Mouse (Mus musculus): Measurements from ENCODE around the gene Ryk. TPM values are rescaled to one million over a fixed set of nuclear protein-coding genes. Genes with fewer than 3 reads are reported as not detected.

Ryk gene
- polyA plus RNA-seq, 1 experiment from 2014 or later: 13.3 TPM

DNA sequence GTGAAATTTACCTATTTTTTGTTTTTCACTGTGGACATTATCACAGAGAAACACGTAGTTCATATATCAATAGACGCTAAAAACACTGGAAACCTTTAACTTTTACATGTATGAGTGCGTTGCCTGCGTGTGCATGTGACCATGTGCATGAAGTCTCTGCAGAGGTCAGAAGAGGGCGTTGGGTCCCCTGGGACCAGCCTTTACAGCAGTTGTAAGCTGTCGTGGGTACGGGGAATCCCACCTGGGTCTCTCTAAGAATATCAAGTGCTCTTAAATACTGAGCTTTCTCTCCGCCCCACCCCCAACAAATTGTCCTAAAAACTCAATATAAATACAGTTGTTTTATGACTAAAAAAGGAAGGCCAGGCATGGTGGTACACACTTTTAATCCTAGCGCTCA lies 50.0 kb downstream of the Ryk start:
- no peak overlapping the region for H3K4me2 ChIP-seq (ENCODE audit: low read depth, low read length)
- H3K9ac ChIP-seq (replicated peaks; ENCODE audit: low read depth, low read length): no peak overlapping the region
- H3K9me3 ChIP-seq (ENCODE audit: control insufficient read depth, low read length): no peaks in the 10 kb centered on the region
- 80% methylated on average over 9 of the region's 9 CpGs for WGBS
- no peak overlapping the region for H3K4me3 ChIP-seq (ENCODE audit: low read depth, low read length)
- H3K4me1 ChIP-seq (ENCODE audit: control insufficient read depth, insufficient read depth, low read length): no peaks in the 10 kb centered on the region
- ATAC-seq (ENCODE audit: low read depth): no peak
- no peaks in the 10 kb centered on the region for H3K27me3 ChIP-seq (ENCODE audit: control insufficient read depth, insufficient read depth, low read length)
- peaks cover 9% of the 10 kb centered on the region; the same call in 1 of the 2 replicates for H3K36me3 ChIP-seq (ENCODE audit: control insufficient read depth, insufficient read depth, low read length)
- H3K27ac ChIP-seq (ENCODE audit: low read depth, low read length): no peak overlapping the region

GRCm38 (mm10) chr9:102890166-102890565 lies 55.4 kb downstream of the Ryk start:
- no peak overlapping the region for H3K27ac ChIP-seq (ENCODE audit: low read depth, low read length)
- H3K27me3 ChIP-seq (ENCODE audit: control insufficient read depth, insufficient read depth, low read length): no peaks in the 10 kb centered on the region
- H3K36me3 ChIP-seq (ENCODE audit: control insufficient read depth, insufficient read depth, low read length): peaks cover 15% of the 10 kb centered on the region
- WGBS: 78% methylated on average over 9 of the region's 9 CpGs
- H3K9me3 ChIP-seq (ENCODE audit: control insufficient read depth, low read length): no peaks in the 10 kb centered on the region
- ATAC-seq (ENCODE audit: low read depth): no peak
- no peak overlapping the region for H3K4me3 ChIP-seq (ENCODE audit: low read depth, low read length)
- no peaks in the 10 kb centered on the region for H3K4me1 ChIP-seq (ENCODE audit: control insufficient read depth, insufficient read depth, low read length)
- no peak overlapping the region for H3K4me2 ChIP-seq (ENCODE audit: low read depth, low read length)
- H3K9ac ChIP-seq (replicated peaks; ENCODE audit: low read depth, low read length): no peak overlapping the region

DNA sequence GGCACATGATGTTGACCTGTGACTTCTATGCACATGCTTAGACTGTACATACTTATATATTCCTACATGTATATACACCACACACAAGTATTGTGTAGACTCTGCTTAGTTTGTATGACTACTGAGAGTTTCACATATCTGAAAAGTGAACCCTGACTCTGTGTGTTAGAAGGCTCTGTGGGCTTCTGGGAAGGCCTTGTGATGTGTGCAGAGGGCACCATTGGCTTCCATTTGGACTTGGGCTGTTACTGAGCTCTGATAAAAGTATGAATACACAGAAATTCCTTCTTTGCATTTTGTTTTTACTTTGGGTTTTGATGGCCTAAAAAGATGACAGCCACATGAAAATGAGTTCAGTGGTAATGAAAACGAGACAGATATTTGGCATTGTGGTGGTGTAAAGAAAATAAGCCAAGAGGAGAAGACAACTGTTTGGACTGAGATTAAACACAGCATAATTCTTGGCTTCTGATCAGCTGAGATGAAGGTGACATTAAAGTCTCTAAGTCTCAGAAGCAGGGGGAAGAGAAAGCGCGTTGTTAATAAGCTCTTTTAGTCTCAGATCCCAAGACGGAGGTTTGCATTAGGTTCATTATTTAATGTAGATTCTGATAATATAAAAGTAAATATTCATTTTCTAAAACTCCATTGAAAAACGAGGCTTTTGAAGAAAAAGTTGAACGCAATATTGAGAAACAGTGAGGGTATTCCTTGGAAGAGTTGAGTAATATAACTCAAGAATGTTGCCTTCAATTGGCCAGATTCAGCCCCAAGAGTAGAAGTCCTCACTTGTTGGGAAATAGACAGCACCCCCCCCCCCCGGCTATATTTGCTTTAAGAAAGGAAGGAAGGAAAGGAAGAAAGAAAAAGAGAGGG lies 58.0 kb downstream of the Ryk start:
- Histone ChIP-seq H3K27ac (ENCODE audit: low read depth, low read length) (no peak overlapping the region), H3K9me3 (ENCODE audit: control insufficient read depth, low read length) (no peaks in the 10 kb centered on the region), H3K4me3 (ENCODE audit: low read depth, low read length) (no peak overlapping the region), H3K9ac (replicated peaks; ENCODE audit: low read depth, low read length) (no peak overlapping the region), H3K4me1 (ENCODE audit: control insufficient read depth, insufficient read depth, low read length) (no peaks in the 10 kb centered on the region), H3K4me2 (ENCODE audit: low read depth, low read length) (no peak overlapping the region), H3K27me3 (ENCODE audit: control insufficient read depth, insufficient read depth, low read length) (no peaks in the 10 kb centered on the region), H3K36me3 (ENCODE audit: control insufficient read depth, insufficient read depth, low read length) (peaks cover 11% of the 10 kb centered on the region; the same call in 1 of the 2 replicates)
- 91% methylated on average over 7 of the region's 7 CpGs for WGBS
- ATAC-seq (ENCODE audit: low read depth): no peak

DNA sequence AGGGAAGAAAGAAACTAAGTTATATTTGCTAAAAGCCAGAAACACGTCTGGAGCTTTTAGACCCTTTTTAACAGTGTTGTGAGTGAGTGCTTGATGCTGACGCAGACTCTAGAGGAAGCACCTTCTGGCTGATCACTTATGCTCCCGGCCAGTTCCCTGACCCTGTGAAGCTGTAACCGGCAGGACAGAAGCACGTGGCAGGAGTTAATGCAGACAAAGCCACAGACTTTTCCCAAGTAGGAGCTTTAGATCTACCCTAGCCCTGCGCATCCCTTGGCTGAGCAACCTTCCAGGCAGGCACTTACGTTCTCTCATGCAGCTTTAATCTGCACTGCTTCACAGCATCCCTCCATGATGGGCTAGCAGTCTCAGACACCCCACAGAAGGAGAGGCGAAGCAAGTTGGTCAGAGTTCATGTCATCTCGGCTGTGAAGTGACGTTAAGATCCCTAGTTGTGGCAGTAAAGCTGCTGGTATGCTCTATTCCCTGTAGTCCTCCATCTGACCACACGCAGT lies 58.7 kb downstream of the Ryk start:
- H3K4me3 ChIP-seq (ENCODE audit: low read depth, low read length): no peak overlapping the region
- 86% methylated on average over 11 of the region's 11 CpGs for WGBS
- no peak overlapping the region for H3K9ac ChIP-seq (replicated peaks; ENCODE audit: low read depth, low read length)
- H3K4me2 ChIP-seq (ENCODE audit: low read depth, low read length): no peak overlapping the region
- no peaks in the 10 kb centered on the region for H3K27me3 ChIP-seq (ENCODE audit: control insufficient read depth, insufficient read depth, low read length)
- no peak for ATAC-seq (ENCODE audit: low read depth)
- H3K36me3 ChIP-seq (ENCODE audit: control insufficient read depth, insufficient read depth, low read length): peaks cover 14% of the 10 kb centered on the region; the same call in 1 of the 2 replicates
- no peak overlapping the region for H3K27ac ChIP-seq (ENCODE audit: low read depth, low read length)
- H3K9me3 ChIP-seq (ENCODE audit: control insufficient read depth, low read length): no peaks in the 10 kb centered on the region
- no peaks in the 10 kb centered on the region for H3K4me1 ChIP-seq (ENCODE audit: control insufficient read depth, insufficient read depth, low read length)

DNA sequence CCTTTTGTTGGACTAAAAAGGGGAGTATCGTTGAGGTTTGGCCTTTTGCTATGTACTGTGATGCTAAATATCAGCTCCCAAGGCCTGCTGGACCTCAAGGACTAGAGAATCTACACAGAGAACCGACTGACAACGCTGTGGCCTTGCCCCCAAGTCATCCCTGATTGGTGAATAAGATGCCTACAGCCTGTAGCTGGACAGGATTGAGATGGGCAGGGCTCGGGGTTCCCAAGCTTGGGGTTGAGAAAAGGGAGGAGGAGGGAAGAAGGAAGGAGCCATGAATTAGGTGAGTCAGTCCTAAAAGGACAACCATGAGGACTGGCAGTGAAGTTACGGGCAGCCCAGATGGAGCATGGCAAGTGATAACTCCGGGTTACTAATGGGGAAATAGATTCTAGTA lies 65.2 kb downstream of the Ryk start:
- H3K27me3 ChIP-seq (ENCODE audit: control insufficient read depth, insufficient read depth, low read length): no peaks in the 10 kb centered on the region
- no peak for ATAC-seq (ENCODE audit: low read depth)
- H3K4me1 ChIP-seq (ENCODE audit: control insufficient read depth, insufficient read depth, low read length): no peaks in the 10 kb centered on the region
- H3K9ac ChIP-seq (replicated peaks; ENCODE audit: low read depth, low read length): no peak overlapping the region
- no peak overlapping the region for H3K4me3 ChIP-seq (ENCODE audit: low read depth, low read length)
- H3K9me3 ChIP-seq (ENCODE audit: control insufficient read depth, low read length): no peaks in the 10 kb centered on the region
- H3K27ac ChIP-seq (ENCODE audit: low read depth, low read length): no peak overlapping the region
- H3K4me2 ChIP-seq (ENCODE audit: low read depth, low read length): no peak overlapping the region
- 92% methylated on average over 6 of the region's 6 CpGs for WGBS
- peaks cover 30% of the 10 kb centered on the region for H3K36me3 ChIP-seq (ENCODE audit: control insufficient read depth, insufficient read depth, low read length)

GRCm38 (mm10) chr9:102902308-102902707 lies 67.6 kb downstream of the Ryk start:
- Histone ChIP-seq H3K9me3 (ENCODE audit: control insufficient read depth, low read length) (no peaks in the 10 kb centered on the region), H3K36me3 (ENCODE audit: control insufficient read depth, insufficient read depth, low read length) (peaks cover 42% of the 10 kb centered on the region), H3K9ac (replicated peaks; ENCODE audit: low read depth, low read length) (no peak overlapping the region), H3K4me1 (ENCODE audit: control insufficient read depth, insufficient read depth, low read length) (no peaks in the 10 kb centered on the region), H3K27ac (ENCODE audit: low read depth, low read length) (no peak overlapping the region), H3K27me3 (ENCODE audit: control insufficient read depth, insufficient read depth, low read length) (no peaks in the 10 kb centered on the region), H3K4me3 (ENCODE audit: low read depth, low read length) (no peak overlapping the region), H3K4me2 (ENCODE audit: low read depth, low read length) (no peak overlapping the region)
- 86% methylated on average over 7 of the region's 7 CpGs for WGBS
- ATAC-seq (ENCODE audit: low read depth): no peak

GRCm38 (mm10) chr9:102904952-102905351 lies 70.2 kb downstream of the Ryk start:
- Histone ChIP-seq H3K4me3 (ENCODE audit: low read depth, low read length) (no peak overlapping the region), H3K27ac (ENCODE audit: low read depth, low read length) (no peak overlapping the region), H3K9ac (replicated peaks; ENCODE audit: low read depth, low read length) (no peak overlapping the region), H3K27me3 (ENCODE audit: control insufficient read depth, insufficient read depth, low read length) (no peaks in the 10 kb centered on the region), H3K36me3 (ENCODE audit: control insufficient read depth, insufficient read depth, low read length) (peaks cover 35% of the 10 kb centered on the region), H3K4me2 (ENCODE audit: low read depth, low read length) (no peak overlapping the region), H3K4me1 (ENCODE audit: control insufficient read depth, insufficient read depth, low read length) (no peaks in the 10 kb centered on the region), H3K9me3 (ENCODE audit: control insufficient read depth, low read length) (no peaks in the 10 kb centered on the region)
- WGBS: 91% methylated on average over 6 of the region's 6 CpGs
- ATAC-seq (ENCODE audit: low read depth): no peak

GRCm38 (mm10) chr9:102906781-102907180 lies 72.1 kb downstream of the Ryk start:
- Histone ChIP-seq H3K36me3 (ENCODE audit: control insufficient read depth, insufficient read depth, low read length) (peaks cover 36% of the 10 kb centered on the region), H3K27ac (ENCODE audit: low read depth, low read length) (no peak overlapping the region), H3K4me3 (ENCODE audit: low read depth, low read length) (no peak overlapping the region), H3K4me1 (ENCODE audit: control insufficient read depth, insufficient read depth, low read length) (no peaks in the 10 kb centered on the region), H3K4me2 (ENCODE audit: low read depth, low read length) (no peak overlapping the region), H3K9ac (replicated peaks; ENCODE audit: low read depth, low read length) (no peak overlapping the region), H3K9me3 (ENCODE audit: control insufficient read depth, low read length) (no peaks in the 10 kb centered on the region), H3K27me3 (ENCODE audit: control insufficient read depth, insufficient read depth, low read length) (no peaks in the 10 kb centered on the region)
- ATAC-seq (ENCODE audit: low read depth): no peak
- WGBS: 91% methylated on average over 12 of the region's 12 CpGs

DNA sequence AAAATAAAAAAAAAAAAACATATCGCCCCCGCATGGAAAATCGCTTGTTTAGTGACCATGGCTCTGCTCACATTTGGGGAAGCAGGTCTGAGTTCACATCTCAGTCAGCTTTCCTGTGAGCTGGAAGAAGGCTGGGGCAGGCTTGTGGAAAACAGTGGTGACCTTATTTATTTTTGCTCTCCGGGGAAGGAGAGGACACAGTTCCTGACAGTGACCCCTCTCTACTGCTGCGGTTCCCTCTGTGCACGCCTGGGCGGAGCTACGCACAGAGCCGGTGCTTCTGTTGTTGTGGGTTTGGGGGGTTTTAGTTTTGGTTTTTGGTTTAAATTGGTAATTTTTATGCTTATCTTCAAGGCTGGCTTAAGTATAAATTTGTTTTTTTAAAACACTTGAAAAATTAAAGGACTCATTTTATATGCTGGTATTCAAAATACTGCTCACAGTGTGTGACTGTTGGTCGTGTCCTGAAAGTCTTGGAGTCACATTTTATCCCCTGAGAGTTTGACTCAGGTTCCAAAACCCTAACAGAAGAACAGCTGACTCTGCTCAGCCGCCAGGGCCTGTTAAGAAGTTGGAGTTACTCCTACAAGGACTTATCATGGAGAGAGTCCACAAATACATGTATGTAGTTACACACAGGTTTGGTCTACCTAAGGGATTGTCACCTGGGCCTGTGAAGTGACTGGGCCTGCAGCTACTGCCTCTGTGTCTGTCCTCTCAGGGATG lies 73.0 kb downstream of the Ryk start:
- H3K27me3 ChIP-seq (ENCODE audit: control insufficient read depth, insufficient read depth, low read length): no peaks in the 10 kb centered on the region
- ATAC-seq (ENCODE audit: low read depth): no peak
- H3K4me3 ChIP-seq (ENCODE audit: low read depth, low read length): no peak overlapping the region
- no peak overlapping the region for H3K9ac ChIP-seq (replicated peaks; ENCODE audit: low read depth, low read length)
- H3K4me1 ChIP-seq (ENCODE audit: control insufficient read depth, insufficient read depth, low read length): no peaks in the 10 kb centered on the region
- 90% methylated on average over 11 of the region's 11 CpGs for WGBS
- H3K27ac ChIP-seq (ENCODE audit: low read depth, low read length): no peak overlapping the region
- no peaks in the 10 kb centered on the region for H3K9me3 ChIP-seq (ENCODE audit: control insufficient read depth, low read length)
- H3K4me2 ChIP-seq (ENCODE audit: low read depth, low read length): no peak overlapping the region
- peaks cover 31% of the 10 kb centered on the region for H3K36me3 ChIP-seq (ENCODE audit: control insufficient read depth, insufficient read depth, low read length)
